Mouse (Mus musculus) cerebellum, adult 2 months (tissue): ENCODE data around the gene Tanc1. TPM values are rescaled to one million over a fixed set of nuclear protein-coding genes. Genes with fewer than 3 reads are reported as not detected.

Source experiments
- DNase-seq, 2 experiments: peaks; one replicate each; pipeline ENCODE4 v3.0.0; 2021
- H3K27ac ChIP-seq: fragments of 200-500 bp; 2 replicates; pipeline ENCODE4 v1.5.1; 2012; ENCODE audit warnings: low read length, control low read depth, inconsistent platforms; ENCODE audit not compliant: insufficient read depth
- H3K27me3 ChIP-seq: fragments of 200-500 bp; 2 replicates; pipeline ENCODE4 v1.6.1; 2012; ENCODE audit warnings: inconsistent platforms, mild to moderate bottlenecking, low read length, moderate library complexity; ENCODE audit not compliant: control insufficient read depth, insufficient read depth
- H3K4me1 ChIP-seq: fragments of 200-500 bp; 2 replicates; pipeline ENCODE4 v1.6.1; 2011; ENCODE audit warnings: low read length; ENCODE audit not compliant: control insufficient read depth, insufficient read depth
- H3K4me3 ChIP-seq: fragments of 200-500 bp; replicated peaks from 2 replicates; pipeline ENCODE3; 2011; ENCODE audit warnings: mild to moderate bottlenecking, low read depth, low read length, control low read depth; ENCODE audit not compliant: insufficient read depth
- CTCF ChIP-seq: fragments of 200-500 bp; IDR thresholded peaks from 2 replicates; pipeline ENCODE4 v1.5.1; 2011; ENCODE audit warnings: low read depth, mild to moderate bottlenecking, control low read depth, low read length, moderate library complexity, borderline replicate concordance; ENCODE audit not compliant: insufficient read depth
- POLR2A ChIP-seq: fragments of 200-500 bp; IDR thresholded peaks from 2 replicates; pipeline ENCODE4 v1.6.1; 2011; ENCODE audit warnings: low read length, control low read depth, borderline replicate concordance; ENCODE audit not compliant: insufficient read depth
- WGBS: fragments of 180-500 bp; shearing (Covaris S2); methylation state at CpG from one replicate; pipeline ENCODE4 v1.1.7; 2018; 5-methylcytosine and 5-hydroxymethylcytosine counted together
- polyA plus RNA-seq: library from polyadenylated mRNA; depleted of rRNA; stranded (reverse); fragments of >200 nt; gene quantifications from 2 replicates; pipeline ENCODE4 v1.2.3, GENCODE M21; 2012

The Tanc1 gene
- polyA plus RNA-seq, 1 experiment, result 40.7 TPM

- no peaks in the 10 kb centered on the region for H3K27me3 ChIP-seq
- TF ChIP-seq CTCF, result no peak
- no peak for TF ChIP-seq POLR2A
- WGBS, result 64% methylated on average over 16 of the region's 16 CpGs
- H3K4me3 ChIP-seq, result no peak overlapping the region
- peaks cover 14% of the 10 kb centered on the region for H3K4me1 ChIP-seq
- DNase-seq, result no peak
- no peak overlapping the region for H3K27ac ChIP-seq
Observed at GRCm38 (mm10) chr2:59684864-59685605, 73.2 kb downstream of the Tanc1 start.

- no peak for DNase-seq
- H3K4me1 ChIP-seq, result peaks cover 9% of the 10 kb centered on the region
- no peak overlapping the region for H3K4me3 ChIP-seq
- WGBS, result 96% methylated on average over 4 of the region's 4 CpGs
- H3K27ac ChIP-seq, result no peak overlapping the region
- no peaks in the 10 kb centered on the region for H3K27me3 ChIP-seq
- TF ChIP-seq POLR2A, result no peak
- no peak for TF ChIP-seq CTCF
Observed at GRCm38 (mm10) chr2:59685606-59685950, 73.7 kb downstream of the Tanc1 start.

- Histone ChIP-seq H3K27ac (no peak overlapping the region), H3K4me1 (peaks cover 3% of the 10 kb centered on the region; the same call in 1 of the 2 replicates), H3K27me3 (no peaks in the 10 kb centered on the region), H3K4me3 (no peak overlapping the region)
- WGBS, result 78% methylated on average over 16 of the region's 16 CpGs
- DNase-seq, result no peak
- TF ChIP-seq CTCF, result no peak
- no peak for TF ChIP-seq POLR2A
Observed at GRCm38 (mm10) chr2:59688261-59689104, 76.6 kb downstream of the Tanc1 start.

- H3K27ac ChIP-seq, result no peak overlapping the region
- no peaks in the 10 kb centered on the region for H3K27me3 ChIP-seq
- WGBS, result 72% methylated on average over 4 of the region's 4 CpGs
- no peak overlapping the region for H3K4me3 ChIP-seq
- peaks cover 4% of the 10 kb centered on the region; the same call in 1 of the 2 replicates for H3K4me1 ChIP-seq
- DNase-seq, result no peak
- TF ChIP-seq CTCF (no peak), POLR2A (no peak)
Observed at GRCm38 (mm10) chr2:59691112-59691511, 79.3 kb downstream of the Tanc1 start.

- no peak for TF ChIP-seq CTCF
- TF ChIP-seq POLR2A, result no peak
- H3K4me3 ChIP-seq, result no peak overlapping the region
- no peaks in the 10 kb centered on the region for H3K27me3 ChIP-seq
- 70% methylated on average over 5 of the region's 5 CpGs for WGBS
- H3K4me1 ChIP-seq, result peaks cover 6% of the 10 kb centered on the region; the same call in 1 of the 2 replicates
- no peak overlapping the region for H3K27ac ChIP-seq
- no peak for DNase-seq
Observed at GRCm38 (mm10) chr2:59693473-59693872, 81.6 kb downstream of the Tanc1 start.

- TF ChIP-seq CTCF (no peak), POLR2A (no peak)
- 93% methylated on average over 3 of the region's 3 CpGs for whole genome bisulfite sequencing
- H3K4me3 ChIP-seq, result no peak overlapping the region
- H3K27me3 ChIP-seq, result no peaks in the 10 kb centered on the region
- DNase-seq, result no peak
- H3K4me1 ChIP-seq, result peaks cover 17% of the 10 kb centered on the region
- no peak overlapping the region for H3K27ac ChIP-seq
Observed at GRCm38 (mm10) chr2:59697123-59697522, 85.3 kb downstream of the Tanc1 start.

- H3K4me3 ChIP-seq, result no peak overlapping the region
- no peak for TF ChIP-seq CTCF
- TF ChIP-seq POLR2A, result no peak
- peaks cover 17% of the 10 kb centered on the region for H3K4me1 ChIP-seq
- WGBS, result 36% methylated on average over 16 of the region's 16 CpGs
- H3K27ac ChIP-seq, result no peak overlapping the region
- H3K27me3 ChIP-seq, result no peaks in the 10 kb centered on the region
- DNase-seq, result no peak
Observed at GRCm38 (mm10) chr2:59697722-59698634, 86.1 kb downstream of the Tanc1 start.
